In genomic region chr9:46388677-46389676, GRCm38 (mm10) we compare ENCODE assay signal across 8 mouse cellular contexts.
DNase-seq lines count a peak whose midpoint lies in the region; ATAC-seq lines count a peak whose summit lies in the region.

No protein-coding gene starts in this region.

- H3K27ac ChIP-seq in heart, embryonic 11.5 days (ENCODE audit: low read depth, low read length), result no peak overlapping the region
- H3K27ac ChIP-seq in hindbrain, embryonic 14.5 days, result peak overlapping the region; percentile 85
- H3K27ac ChIP-seq in midbrain, embryonic 11.5 days (ENCODE audit: low read depth, low read length), result peak overlapping the region; percentile 40

- no peak for DNase-seq in heart, adult 9 months (ENCODE audit: low spot score in 2 of 2)
- peak; percentile 68 for DNase-seq in embryo, embryonic 10 days (ENCODE audit: low spot score)
- DNase-seq in hindbrain, embryonic 14.5 days (ENCODE audit: low spot score), result peak; percentile 68
- DNase-seq in midbrain, embryonic 11.5 days (ENCODE audit: low spot score, missing footprints), result peak; percentile 94
- DNase-seq in gastrocnemius, postnatal 4 days (ENCODE audit: low spot score in 2 of 2), result no peak
- DNase-seq in thymus, postnatal 25 days, result no peak

- peaks cover 4% of the 10 kb centered on the region; the same call in 1 of the 2 replicates for H3K9me3 ChIP-seq in heart, embryonic 11.5 days (replicated peaks; ENCODE audit: control insufficient read depth, low read length)
- H3K9me3 ChIP-seq in hindbrain, embryonic 14.5 days (ENCODE audit: control insufficient read depth, low read length), result no peaks in the 10 kb centered on the region
- no peaks in the 10 kb centered on the region for H3K9me3 ChIP-seq in midbrain, embryonic 11.5 days (ENCODE audit: control insufficient read depth, low read length)

- 25% methylated on average over 17 of the region's 17 CpGs for WGBS in heart, embryonic 11.5 days (ENCODE audit: insufficient replicate concordance)
- 19% methylated on average over 17 of the region's 17 CpGs for WGBS in hindbrain, embryonic 14.5 days
- WGBS in midbrain, embryonic 11.5 days, result 28% methylated on average over 17 of the region's 17 CpGs

- H3K4me3 ChIP-seq in heart, embryonic 11.5 days (ENCODE audit: low read depth, low read length), result peak overlapping the region; percentile 43
- H3K4me3 ChIP-seq in hindbrain, embryonic 14.5 days (replicated peaks; ENCODE audit: low read length), result peak overlapping the region; percentile 31
- H3K4me3 ChIP-seq in midbrain, embryonic 11.5 days (ENCODE audit: low read depth, low read length), result peak overlapping the region; percentile 31

- no peak overlapping the region for H3K9ac ChIP-seq in heart, embryonic 11.5 days (ENCODE audit: low read depth, low read length)
- peak overlapping the region; percentile 68 for H3K9ac ChIP-seq in hindbrain, embryonic 14.5 days
- H3K9ac ChIP-seq in midbrain, embryonic 11.5 days (ENCODE audit: low read length), result peak overlapping the region; percentile 72

- no peaks in the 10 kb centered on the region for H3K36me3 ChIP-seq in heart, embryonic 11.5 days (ENCODE audit: control insufficient read depth, insufficient read depth, low read length)
- no peaks in the 10 kb centered on the region for H3K36me3 ChIP-seq in hindbrain, embryonic 14.5 days (replicated peaks; ENCODE audit: control insufficient read depth, insufficient read depth)
- no peaks in the 10 kb centered on the region for H3K36me3 ChIP-seq in midbrain, embryonic 11.5 days (ENCODE audit: control insufficient read depth, insufficient read depth, low read length)

- no peak for ATAC-seq in heart, embryonic 11.5 days (replicated peaks; ENCODE audit: insufficient number of reproducible peaks, low FRiP score, low TSS enrichment)
- ATAC-seq in hindbrain, embryonic 14.5 days (ENCODE audit: low FRiP score), result peak; percentile 79
- peak; percentile 83 for ATAC-seq in midbrain, embryonic 11.5 days (ENCODE audit: low FRiP score)
- no peak for ATAC-seq in inflammation-experienced regulatory T-cells, adult 6 months

- H3K27me3 ChIP-seq in heart, embryonic 11.5 days (ENCODE audit: control insufficient read depth, insufficient read depth, low read length), result peaks cover 46% of the 10 kb centered on the region
- no peaks in the 10 kb centered on the region; the same call in 1 of the 2 replicates for H3K27me3 ChIP-seq in hindbrain, embryonic 14.5 days (ENCODE audit: control insufficient read depth, insufficient read depth, low read length)
- H3K27me3 ChIP-seq in midbrain, embryonic 11.5 days (ENCODE audit: control insufficient read depth, insufficient read depth, low read length), result peaks cover 4% of the 10 kb centered on the region; the same call in 1 of the 2 replicates

- H3K4me2 ChIP-seq in heart, embryonic 11.5 days, result peak overlapping the region; percentile 62
- H3K4me2 ChIP-seq in hindbrain, embryonic 14.5 days (replicated peaks), result peak overlapping the region; percentile 55
- H3K4me2 ChIP-seq in midbrain, embryonic 11.5 days, result peak overlapping the region; percentile 52

- 0 out of 2 replicates have a peak, but pooled peaks cover 2% of the 10 kb centered on the region for H3K4me1 ChIP-seq in heart, embryonic 11.5 days (ENCODE audit: control insufficient read depth, insufficient read depth, low read length)
- H3K4me1 ChIP-seq in hindbrain, embryonic 14.5 days (replicated peaks; ENCODE audit: control insufficient read depth, insufficient read depth, low read length), result peaks cover 16% of the 10 kb centered on the region
- peaks cover 11% of the 10 kb centered on the region for H3K4me1 ChIP-seq in midbrain, embryonic 11.5 days (ENCODE audit: control insufficient read depth, insufficient read depth, low read length)

Comparison
In these comparisons a context has a peak if more than half of its experiments do, and no peak if none do; other contexts are left out.
1. ATAC-seq: peak in hindbrain, embryonic 14.5 days (single experiment) and midbrain, embryonic 11.5 days (single experiment); none in heart, embryonic 11.5 days (single experiment) and inflammation-experienced regulatory T-cells, adult 6 months (single experiment).
2. DNase-seq: peak in embryo, embryonic 10 days (single experiment), hindbrain, embryonic 14.5 days (single experiment) and midbrain, embryonic 11.5 days (single experiment); none in heart, adult 9 months (0 of 2), gastrocnemius, postnatal 4 days (0 of 2) and thymus, postnatal 25 days (single experiment).
3. Peak in every context shown above with its lines, with median percentiles within 50 percentile points of each other: H3K4me2 ChIP-seq and H3K4me3 ChIP-seq.